Mouse (Mus musculus) forelimb bud, embryonic 11.5 days (tissue): Measurements from ENCODE around the gene Dnhd1.

Experiments
- DNase-seq: peaks from one replicate; pipeline ENCODE4 v3.0.0-alpha.2; 2012; ENCODE audit warnings: low read depth, low spot score

The Dnhd1 gene

DNA sequence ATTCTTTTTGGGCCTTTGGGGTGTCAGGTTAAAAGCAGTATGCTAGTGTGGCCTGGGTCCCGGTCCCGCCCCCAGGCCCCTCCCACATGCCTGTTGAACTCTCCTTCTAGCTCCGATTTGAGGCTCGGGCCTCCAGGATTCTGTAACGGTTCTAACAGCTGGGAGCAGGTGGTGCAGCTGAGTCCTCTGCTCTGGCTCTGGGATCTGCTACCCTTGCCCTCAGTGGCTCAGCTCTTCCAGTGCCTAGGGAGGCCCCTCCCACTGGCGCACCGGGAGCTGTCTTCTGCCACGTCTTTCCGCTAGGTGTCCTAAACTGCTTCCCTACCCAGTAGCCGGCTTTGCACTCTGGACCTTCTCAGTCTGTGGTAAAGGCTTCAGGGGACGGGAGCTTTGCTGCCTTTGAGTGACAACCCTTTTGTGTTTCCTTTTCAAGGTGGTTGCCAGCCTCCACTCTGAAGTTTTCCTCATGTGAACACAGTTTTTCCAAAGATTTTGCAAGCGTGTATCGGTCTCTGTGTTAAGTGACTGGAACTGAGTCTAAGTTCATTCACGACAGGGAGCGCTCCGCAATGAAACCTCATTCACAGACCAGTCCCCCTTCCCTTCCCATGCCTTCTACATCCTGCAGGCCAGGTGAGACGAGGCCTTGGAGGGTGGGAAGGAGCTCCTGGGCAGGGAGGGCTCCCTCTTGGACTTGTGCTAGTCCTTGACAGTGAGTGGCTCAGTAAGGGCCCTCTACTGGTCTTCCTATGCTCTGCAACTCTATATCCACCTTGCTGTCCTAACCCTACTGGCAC, at the start of gene Dnhd1:
Dnhd1 (plus strand) TSS at position 189 of the 797 bp plus-strand sequence.
- peak; percentile 81 for DNase-seq

GRCm38 (mm10) chr7:105602860-105603623, 47.6 kb upstream of the Dnhd1 start:
- DNase-seq: peak; percentile 70

- DNase-seq: no peak
Measured at GRCm38 (mm10) chr7:105608467-105608866, 42.2 kb upstream of the Dnhd1 start.

DNA sequence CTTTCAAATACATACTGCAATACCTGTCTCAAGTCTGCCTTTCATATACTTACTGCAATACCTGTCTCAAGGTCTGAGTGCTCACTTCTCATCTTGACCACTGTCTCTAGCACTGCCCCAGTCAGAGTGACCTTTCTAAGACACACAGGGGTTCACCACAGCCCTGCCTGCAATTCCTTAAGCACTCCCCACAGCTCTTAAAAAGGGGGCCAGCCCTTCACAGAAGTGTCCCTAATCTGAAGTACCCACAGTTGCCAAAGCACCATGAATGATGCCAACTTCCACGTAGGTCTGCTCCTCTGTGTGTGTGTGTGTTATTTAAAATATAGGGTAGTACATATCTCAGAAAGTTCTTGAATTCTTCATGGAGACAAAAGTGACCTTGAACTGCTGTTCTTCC, 38.9 kb upstream of the Dnhd1 start:
- no peak for DNase-seq

DNA sequence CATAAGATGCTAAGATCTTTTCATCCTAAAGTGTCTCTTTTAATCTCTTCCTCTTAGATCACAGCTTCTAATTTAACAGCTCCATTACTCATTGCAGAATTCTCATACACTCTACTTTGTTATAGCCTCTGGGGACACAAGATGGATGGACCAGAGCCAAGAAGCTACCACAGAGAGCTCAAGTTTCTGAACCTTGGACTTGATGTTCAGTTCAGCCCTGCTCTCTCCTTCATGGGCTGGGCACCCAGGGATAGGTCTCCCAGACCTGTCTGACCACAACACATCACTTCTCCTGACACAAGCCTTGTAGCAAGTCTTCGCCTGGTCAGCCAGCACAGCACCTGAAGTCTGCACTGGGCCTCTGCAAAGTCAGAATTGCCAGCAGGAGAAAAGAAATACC, 36.2 kb upstream of the Dnhd1 start:
- DNase-seq: no peak

GRCm38 (mm10) chr7:105615720-105616119, 34.9 kb upstream of the Dnhd1 start:
- DNase-seq: no peak

DNA sequence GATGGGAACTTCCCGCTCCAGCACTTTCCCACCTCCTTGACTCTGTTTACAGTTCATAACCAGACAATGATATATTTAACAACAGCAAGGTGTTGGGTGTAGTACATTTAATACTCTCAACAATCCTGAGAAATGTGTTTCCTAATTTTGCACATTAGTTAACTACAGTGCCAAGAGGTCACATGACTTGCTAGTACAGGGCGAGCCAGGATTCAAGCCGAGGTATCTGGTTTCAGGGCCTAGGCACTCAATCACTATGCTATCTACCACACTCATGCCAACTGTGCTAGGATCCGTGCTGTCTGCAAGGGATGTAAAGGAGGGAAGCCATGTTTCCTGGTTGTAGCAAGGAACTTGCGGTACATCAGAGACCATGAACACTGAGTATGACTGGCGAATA, 34.1 kb upstream of the Dnhd1 start:
- no peak for DNase-seq

- DNase-seq: no peak
Measured at GRCm38 (mm10) chr7:105617810-105618209, 32.8 kb upstream of the Dnhd1 start.

DNA sequence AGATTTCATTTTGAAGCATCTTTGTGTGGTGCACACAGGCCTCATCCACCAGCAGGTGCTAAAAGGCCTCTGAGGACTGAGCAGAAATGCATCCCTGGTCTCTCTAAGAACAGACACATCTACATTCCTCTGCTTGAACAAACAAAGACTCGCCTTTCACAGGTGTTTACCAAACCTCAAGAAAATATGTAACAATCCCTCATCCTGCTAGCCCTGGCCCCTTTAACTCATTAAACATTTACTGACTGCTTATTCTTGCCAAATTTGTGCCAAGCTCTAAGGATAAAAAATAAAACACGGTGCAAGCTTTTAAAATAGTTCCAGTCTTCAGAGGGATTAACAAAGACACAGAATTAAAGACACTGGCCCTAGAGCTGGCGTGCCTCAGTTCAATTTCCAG, 30.9 kb upstream of the Dnhd1 start:
- no peak for DNase-seq

DNA sequence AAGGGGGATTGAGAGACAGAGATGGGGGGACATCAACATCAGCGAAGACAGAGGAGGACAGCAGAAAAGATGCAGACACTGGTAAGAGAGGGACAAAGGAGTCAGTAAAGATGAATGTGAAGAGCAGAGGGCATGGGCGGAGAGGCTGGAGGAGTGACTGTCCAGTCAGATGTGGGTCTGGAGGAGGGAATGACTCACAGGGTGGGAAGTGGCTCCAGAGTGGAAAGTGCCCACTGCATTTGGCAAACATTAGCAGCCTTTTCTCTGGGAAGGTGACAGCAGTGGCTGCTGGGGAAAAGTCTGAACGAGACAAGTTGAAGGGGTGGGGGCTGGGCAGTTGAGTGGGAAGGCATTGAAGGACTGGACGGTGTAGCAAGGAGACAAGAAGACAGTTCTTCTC, 29.6 kb upstream of the Dnhd1 start:
- DNase-seq: no peak

GRCm38 (mm10) chr7:105621646-105622292, 28.9 kb upstream of the Dnhd1 start:
- no peak for DNase-seq

GRCm38 (mm10) chr7:105625397-105625796, 25.2 kb upstream of the Dnhd1 start:
- no peak for DNase-seq

- no peak for DNase-seq
Measured at GRCm38 (mm10) chr7:105628633-105629032, 22.0 kb upstream of the Dnhd1 start.

- no peak for DNase-seq
Measured at GRCm38 (mm10) chr7:105632551-105632972, 18.1 kb upstream of the Dnhd1 start.

DNA sequence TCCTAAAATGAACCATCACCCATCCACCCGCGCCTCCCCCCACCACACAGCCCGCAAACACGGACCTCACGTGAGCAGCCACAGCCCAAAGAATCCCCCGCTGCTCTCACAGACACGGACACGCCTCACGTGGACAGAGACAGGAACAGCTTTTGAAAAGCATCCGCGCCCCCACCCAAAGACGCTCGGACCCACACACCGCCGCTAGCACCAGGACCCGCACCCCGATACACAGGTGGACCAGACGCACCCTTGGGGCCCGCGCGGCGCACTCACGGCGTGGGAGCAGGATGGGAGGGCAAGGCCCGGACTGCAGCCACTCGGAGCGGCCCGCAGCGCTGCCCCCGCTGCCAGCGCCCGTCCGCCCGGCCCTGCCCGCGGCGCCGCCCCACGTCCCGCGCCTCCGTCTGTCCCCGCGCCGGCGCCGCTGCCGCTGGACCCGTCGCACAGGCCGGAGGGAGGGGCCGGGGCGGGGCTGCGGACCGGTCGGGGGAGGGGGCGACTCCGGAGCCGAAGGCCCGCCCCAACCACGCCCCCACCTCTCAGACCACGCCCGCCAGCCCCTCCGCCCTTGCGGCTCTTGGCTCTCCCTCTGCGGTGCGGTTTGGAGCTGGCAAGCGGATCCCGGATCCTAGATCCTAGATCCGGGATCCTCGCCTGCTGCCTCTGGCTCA, 17.4 kb upstream of the Dnhd1 start, which contains the start of gene Trim3:
Trim3 (minus strand) TSS at position 445 of the 674 bp plus-strand sequence.
- DNase-seq: peak; percentile 79

DNA sequence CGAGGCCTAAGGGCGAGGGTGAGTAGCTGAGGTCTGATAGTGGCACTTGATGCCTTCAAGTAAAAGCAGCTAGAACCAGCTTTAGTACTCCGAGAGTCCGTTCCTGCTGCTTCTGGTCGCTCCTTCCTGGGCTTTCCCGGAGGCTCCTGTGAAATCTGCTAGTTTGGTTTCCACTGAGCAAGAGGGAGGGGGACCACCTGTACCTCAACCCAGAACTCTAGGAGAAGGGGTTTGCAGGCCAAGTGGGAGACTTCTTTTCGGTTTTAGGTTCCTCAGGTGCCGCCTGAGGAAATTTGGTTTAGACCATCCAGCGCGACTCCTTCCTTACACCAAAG, 16.9 kb upstream of the Dnhd1 start:
- DNase-seq: no peak

GRCm38 (mm10) chr7:105634272-105634920, 16.2 kb upstream of the Dnhd1 start:
- DNase-seq: no peak

DNA sequence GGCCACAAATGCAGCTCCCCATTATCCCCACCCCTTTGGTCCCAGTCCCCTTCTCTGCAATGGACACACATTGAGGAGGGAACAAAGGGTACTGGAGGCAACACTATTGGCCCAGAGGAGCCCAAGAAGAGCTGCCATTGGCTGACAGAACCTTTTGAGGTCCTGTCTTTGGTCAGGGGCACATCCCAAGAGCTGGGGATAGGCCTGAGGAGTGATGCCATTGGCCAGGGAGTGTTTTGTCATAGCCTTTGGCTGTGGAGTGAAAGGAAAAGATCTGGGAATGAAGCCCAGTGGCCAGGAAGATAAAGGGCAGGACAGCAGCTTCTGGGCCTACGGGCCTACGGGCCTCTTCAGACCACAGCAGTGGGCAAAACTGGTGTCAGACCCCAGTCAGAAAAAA, 14.9 kb upstream of the Dnhd1 start:
- DNase-seq: no peak

DNA sequence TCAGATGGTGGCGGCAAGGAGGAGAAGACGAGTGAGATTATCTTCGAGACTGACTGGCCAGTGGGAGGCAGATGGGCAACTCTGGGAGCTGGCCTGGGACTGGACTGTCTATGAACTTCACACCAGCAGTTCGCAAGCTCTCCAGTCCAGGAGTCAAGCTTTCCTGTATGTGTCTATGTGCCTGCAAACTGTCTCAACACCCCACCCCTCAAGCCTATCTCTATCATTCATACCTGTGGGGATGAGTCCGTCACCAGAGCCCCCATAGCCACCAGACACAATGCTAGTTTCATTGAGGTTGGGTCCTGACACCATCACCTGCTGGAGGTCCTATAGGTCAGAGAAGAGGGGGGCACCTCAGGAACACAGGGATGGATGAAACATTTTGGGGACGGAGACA, 11.9 kb upstream of the Dnhd1 start:
- DNase-seq: no peak

DNA sequence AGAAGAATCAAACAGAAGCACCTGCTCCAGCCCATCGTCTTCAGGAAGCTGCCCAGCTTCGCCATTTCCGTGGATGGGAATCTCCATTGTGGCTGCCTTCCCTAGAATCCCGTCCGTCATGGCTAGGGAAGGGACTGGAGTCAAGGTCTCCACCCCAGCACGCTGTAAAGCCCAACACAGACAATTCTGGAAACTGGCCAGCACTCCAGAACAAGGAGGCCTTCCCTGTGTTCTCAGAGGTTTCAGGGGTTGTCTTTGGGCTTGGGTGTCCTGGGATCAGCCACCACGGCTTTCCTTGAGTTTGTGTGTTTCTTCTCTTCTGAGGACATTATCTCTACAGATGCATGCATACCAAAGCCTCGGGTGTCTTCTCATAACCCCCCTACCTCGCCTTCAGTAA, 11.3 kb upstream of the Dnhd1 start:
- no peak for DNase-seq

DNA sequence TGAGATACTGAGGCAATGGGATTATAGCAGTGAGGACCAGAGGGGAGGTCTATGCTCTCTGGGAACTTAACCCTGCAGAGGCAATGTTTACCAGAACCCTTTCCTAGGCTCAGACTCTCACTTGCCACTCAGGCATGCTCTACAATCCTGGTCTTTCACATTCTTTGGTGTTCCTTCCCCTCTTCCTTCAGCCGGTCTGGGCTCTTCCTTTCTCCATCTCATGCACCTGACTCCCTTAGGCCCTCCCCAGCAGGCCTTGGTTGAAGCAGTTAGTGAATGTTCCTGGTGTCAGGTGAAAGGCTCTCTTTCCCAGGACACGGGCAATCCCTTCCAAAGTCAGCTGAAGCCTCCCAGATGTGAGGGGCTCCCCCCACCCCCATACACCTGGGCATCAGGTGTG, 10.9 kb upstream of the Dnhd1 start, which contains the start of gene Timm10b:
Timm10b (plus strand) TSS at position 301 of the 400 bp plus-strand sequence.
- no peak for DNase-seq
